Mouse (Mus musculus) cortical plate, adult 2 months (tissue): ENCODE data around the gene Snx18. TPM values are rescaled to one million over a fixed set of nuclear protein-coding genes. Genes with fewer than 3 reads are reported as not detected.

Experiments
- H3K27ac ChIP-seq: fragments of 200-500 bp; 2 replicates; pipeline ENCODE4 v1.5.1; 2012; ENCODE audit warnings: low read length, control low read depth, inconsistent platforms; ENCODE audit not compliant: insufficient read depth
- H3K4me1 ChIP-seq: fragments of 200-500 bp; 2 replicates; pipeline ENCODE4 v1.6.1; 2011; ENCODE audit warnings: low read length; ENCODE audit not compliant: control insufficient read depth, insufficient read depth
- H3K4me3 ChIP-seq: fragments of 200-500 bp; 2 replicates; pipeline ENCODE4 v1.5.1; 2011; ENCODE audit warnings: mild to moderate bottlenecking, low read length, control low read depth; ENCODE audit not compliant: insufficient read depth
- CTCF ChIP-seq: fragments of 200-500 bp; IDR thresholded peaks from 2 replicates; pipeline ENCODE4 v1.5.1; 2011; ENCODE audit warnings: mild to moderate bottlenecking, control low read depth, low read length; ENCODE audit not compliant: insufficient read depth; ENCODE audit errors: extremely low read depth
- POLR2A ChIP-seq: fragments of 200-500 bp; IDR thresholded peaks from 2 replicates; pipeline ENCODE4 v1.6.1; 2011; ENCODE audit warnings: mild to moderate bottlenecking, low read length, control low read depth; ENCODE audit not compliant: insufficient read depth; ENCODE audit errors: extremely low read depth
- polyA plus RNA-seq: library from polyadenylated mRNA; depleted of rRNA; stranded (reverse); fragments of >200 nt; gene quantifications from 2 replicates; pipeline ENCODE4 v1.2.3, GENCODE M21; 2012

Gene Snx18
- polyA plus RNA-seq, 1 experiment: 13.8 TPM

DNA sequence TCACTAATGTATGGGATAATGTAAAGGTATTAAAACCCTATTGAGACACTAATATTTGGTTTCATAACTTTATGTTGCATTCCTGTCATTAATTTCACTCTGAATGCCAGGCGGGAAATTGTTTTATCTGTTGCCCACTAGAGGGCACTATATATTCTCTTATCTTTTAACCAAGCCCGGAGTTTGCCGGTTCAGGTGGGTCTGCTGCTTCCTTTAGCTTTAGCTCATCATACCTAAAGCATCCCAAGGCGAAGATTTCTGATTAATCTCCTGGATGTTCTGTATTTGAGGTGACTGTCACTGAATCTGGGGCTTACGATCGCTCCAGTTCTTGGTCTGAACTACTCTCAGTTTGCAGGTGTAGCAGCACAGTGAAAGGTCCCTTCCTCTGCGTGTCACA is 20.6 kb upstream of the Snx18 start:
- Histone ChIP-seq H3K4me1 (no peaks in the 10 kb centered on the region), H3K27ac (no peak overlapping the region), H3K4me3 (no peak overlapping the region)
- peak; percentile 37; the same call in 1 of the 2 replicates for TF ChIP-seq CTCF
- no peak for TF ChIP-seq POLR2A

DNA sequence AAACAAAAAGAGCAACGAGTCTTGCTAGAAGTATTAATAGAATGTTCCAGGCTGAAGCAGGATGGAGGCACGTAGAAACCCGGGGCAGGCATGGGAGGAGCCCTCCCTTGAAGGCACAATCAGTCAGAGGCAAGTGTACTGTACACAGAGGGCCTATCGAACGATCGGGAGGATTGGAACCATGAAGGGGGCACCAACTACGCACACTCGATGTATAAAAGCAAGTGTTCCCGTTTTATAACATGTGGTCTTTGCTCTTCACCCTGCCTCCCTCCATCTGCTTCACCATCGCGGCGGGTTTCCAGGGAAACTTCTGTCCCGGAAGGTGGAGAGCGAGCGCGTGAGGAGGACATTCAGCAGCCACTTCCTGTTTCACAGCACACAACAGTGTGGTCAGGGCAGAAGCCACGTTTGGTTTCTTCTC is 17.4 kb upstream of the Snx18 start:
- H3K4me3 ChIP-seq: no peak overlapping the region
- no peaks in the 10 kb centered on the region for H3K4me1 ChIP-seq
- no peak overlapping the region for H3K27ac ChIP-seq
- no peak for TF ChIP-seq CTCF
- no peak for TF ChIP-seq POLR2A

DNA sequence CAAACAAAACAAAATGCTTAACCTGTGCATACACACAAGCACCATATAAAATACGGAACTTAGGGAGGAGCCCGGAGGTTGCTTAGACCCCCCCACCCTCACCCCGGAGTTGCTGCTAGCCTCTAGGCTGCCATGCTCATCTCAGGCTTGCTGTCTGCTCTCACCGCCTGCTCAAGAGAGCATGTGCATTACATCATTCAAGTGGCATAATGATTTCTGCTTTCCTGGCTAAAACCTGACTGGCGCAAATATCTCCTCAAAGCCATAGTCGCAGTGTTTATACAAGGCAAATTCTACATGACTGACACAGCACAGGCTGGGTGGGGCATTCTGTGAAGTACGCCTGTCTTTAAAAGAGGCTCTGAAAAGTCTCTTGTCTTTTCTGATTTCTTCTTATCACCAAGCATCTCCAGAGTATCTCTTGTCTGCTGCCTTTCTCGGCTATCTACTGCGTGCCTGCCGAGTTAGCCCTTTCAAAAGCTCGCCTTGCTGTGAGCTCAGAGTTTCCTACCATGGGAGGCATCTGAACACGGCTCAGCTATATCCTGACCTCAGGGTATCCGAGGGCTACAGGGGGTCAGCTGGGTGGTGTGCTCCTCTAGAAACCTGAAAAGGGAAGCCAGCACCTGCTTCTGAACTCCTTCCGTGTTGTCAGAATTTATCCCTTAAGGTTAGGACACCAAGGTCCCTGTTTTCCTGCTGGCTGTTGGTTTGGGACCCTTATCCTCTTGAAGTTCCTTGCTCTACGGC is 16.5 kb upstream of the Snx18 start:
- Histone ChIP-seq H3K4me1 (no peaks in the 10 kb centered on the region), H3K27ac (no peak overlapping the region), H3K4me3 (no peak overlapping the region)
- TF ChIP-seq POLR2A (0 out of 2 replicates have a peak, but pooled peaks have one; percentile 31), CTCF (no peak)

DNA sequence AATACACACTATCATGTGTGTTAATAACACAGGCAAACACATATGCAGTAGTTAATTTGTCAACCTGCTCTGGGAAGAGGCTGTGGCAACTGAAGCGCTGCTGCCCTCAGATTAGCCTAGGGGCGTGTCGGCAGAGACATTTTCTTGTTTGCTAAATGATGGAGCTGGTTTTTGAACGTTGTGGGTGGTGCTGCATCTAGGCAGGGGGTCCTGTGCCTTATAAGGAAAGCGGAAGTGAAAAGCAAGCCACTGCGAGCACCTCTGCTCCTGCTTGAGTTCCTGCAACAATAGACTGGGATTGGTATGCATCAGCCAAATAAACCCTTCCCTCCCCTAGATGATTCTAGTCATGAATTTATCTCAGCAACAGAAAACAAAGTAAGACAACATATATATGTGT is 14.1 kb upstream of the Snx18 start:
- H3K27ac ChIP-seq: no peak overlapping the region
- no peak overlapping the region for H3K4me3 ChIP-seq
- no peaks in the 10 kb centered on the region for H3K4me1 ChIP-seq
- TF ChIP-seq CTCF (no peak), POLR2A (no peak)

DNA sequence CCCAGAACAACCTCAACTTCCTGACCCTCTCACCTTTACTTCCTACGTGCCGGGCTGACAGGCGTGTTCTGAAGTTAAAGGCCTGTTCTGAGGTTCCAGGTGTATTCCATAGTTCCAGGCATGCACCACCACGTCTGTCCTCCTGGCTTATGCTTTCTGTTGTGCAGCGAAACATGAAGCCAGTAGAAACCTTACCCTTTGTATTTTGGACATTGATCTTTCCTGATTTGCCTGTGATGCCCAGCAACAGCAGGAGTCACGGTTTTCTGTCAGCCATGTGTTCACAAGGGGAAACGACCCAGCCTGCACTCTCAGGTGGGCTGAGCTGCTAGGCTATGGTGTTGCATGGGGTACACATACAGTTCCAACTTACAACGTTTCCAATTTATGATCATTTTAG is 9.2 kb upstream of the Snx18 start:
- Histone ChIP-seq H3K4me1 (no peaks in the 10 kb centered on the region), H3K27ac (no peak overlapping the region), H3K4me3 (no peak overlapping the region)
- no peak for TF ChIP-seq CTCF
- TF ChIP-seq POLR2A: no peak

DNA sequence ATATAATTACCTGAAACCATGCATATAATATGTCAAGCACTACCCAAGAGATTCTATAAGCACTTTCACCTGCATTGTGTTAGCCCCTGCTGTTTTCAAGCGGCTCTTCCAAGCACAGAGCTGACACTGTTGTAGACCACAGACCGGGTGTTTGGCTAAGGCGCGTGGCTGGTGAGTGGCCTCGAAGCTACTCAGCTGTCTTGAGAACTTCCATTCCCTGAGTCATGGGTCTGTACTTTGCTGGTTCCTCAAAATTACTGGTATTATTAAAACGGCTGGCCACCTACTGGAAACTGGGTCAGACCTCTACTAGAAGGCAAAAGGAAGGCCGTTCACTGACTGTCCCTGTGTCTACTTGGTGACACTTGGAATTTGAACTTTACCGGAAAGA is 4.5 kb upstream of the Snx18 start:
- Histone ChIP-seq H3K27ac (no peak overlapping the region), H3K4me3 (no peak overlapping the region), H3K4me1 (no peaks in the 10 kb centered on the region)
- TF ChIP-seq POLR2A (no peak), CTCF (no peak)

DNA sequence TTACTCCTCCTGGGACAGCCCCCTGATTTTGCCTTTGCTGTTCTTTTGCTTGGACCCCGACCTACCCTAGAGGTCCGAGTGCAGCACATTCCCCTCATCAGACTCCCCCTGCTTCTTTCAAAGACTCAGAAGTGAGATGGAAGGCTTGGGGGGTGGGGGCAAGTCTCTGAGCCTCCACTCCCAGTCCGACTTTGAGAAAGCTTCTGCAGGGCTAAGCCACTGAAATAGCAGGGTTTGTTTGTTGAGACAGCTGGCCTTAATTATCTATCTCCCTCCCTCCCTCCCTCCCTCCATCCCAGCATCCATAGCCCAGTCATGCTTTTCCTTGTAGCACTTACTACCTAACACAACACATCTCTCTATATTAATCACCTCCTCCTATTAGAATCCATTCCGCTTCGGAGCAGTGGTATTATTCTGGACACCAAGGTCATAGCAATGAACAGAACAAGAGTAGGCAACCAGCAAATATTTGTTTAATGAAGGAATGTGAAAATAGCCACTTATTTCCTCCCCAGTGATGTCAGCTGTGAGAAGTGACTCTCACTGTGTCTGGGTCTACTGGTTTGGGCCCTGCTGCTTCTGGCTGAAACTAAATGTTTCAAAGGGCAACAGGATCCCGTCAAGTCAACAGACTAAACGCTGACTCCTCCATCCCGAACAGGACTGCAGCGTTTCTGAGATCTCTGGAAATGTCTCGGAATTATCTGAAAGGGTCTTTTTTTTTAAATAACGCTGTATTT is 3.9 kb upstream of the Snx18 start:
- TF ChIP-seq CTCF: no peak
- no peak for TF ChIP-seq POLR2A
- H3K27ac ChIP-seq: no peak overlapping the region; the same call in 1 of the 2 replicates
- no peaks in the 10 kb centered on the region for H3K4me1 ChIP-seq
- no peak overlapping the region for H3K4me3 ChIP-seq

DNA sequence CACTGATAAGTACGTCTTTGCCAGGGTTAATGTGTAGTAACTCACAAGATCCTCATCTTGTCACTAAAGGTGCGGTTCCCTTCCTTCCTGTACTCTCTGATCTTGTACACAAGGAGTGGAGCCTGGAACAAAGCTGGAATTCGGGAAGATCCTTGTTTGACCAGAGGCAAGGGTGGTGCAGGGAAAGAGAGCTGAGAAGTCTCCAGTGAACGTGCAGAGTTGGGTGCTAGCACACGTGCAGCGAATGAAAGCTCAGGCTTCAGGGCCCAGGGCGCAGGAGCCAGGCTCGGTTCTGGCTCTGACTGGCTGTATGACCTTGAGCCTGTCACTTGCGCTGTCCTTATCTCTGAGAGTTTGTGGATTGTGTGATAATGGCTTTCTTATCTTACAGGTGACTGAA is 639 bp upstream of the Snx18 start:
- no peak overlapping the region for H3K27ac ChIP-seq
- TF ChIP-seq POLR2A (no peak), CTCF (no peak)
- no peak overlapping the region for H3K4me3 ChIP-seq
- H3K4me1 ChIP-seq: no peaks in the 10 kb centered on the region; the same call in 1 of the 2 replicates

DNA sequence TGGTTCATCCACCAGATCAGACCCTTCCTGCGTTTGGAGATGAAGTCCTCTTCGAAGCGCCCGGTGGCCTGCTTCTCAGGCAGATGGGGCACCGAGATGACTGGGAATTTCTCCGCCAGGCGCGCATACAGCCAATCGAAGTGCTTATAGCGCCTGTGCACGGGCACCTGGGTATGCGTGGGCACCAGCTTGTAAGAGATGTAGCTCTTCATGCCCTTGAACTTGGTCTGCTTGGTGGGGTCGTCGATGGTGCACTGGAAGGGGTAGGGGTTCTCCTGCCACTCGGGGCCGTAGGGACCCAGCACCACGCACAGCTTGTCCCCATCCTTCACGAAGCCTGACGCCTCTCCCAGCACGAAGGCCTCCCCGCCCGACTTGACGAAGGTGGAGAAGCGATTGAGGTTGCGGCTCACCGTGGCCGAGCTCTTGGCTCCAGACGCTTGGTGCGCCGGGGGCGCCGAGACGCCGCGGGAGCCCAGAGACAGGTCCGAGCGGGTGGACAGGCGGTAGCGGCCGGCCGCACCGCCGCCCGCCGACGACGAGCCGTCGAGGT is 950 bp downstream of the Snx18 start:
- Histone ChIP-seq H3K4me1 (peaks cover 1% of the 10 kb centered on the region; the same call in 1 of the 2 replicates), H3K4me3 (peak overlapping the region; percentile 59), H3K27ac (peak overlapping the region; percentile 95)
- TF ChIP-seq CTCF: no peak
- no peak for TF ChIP-seq POLR2A

DNA sequence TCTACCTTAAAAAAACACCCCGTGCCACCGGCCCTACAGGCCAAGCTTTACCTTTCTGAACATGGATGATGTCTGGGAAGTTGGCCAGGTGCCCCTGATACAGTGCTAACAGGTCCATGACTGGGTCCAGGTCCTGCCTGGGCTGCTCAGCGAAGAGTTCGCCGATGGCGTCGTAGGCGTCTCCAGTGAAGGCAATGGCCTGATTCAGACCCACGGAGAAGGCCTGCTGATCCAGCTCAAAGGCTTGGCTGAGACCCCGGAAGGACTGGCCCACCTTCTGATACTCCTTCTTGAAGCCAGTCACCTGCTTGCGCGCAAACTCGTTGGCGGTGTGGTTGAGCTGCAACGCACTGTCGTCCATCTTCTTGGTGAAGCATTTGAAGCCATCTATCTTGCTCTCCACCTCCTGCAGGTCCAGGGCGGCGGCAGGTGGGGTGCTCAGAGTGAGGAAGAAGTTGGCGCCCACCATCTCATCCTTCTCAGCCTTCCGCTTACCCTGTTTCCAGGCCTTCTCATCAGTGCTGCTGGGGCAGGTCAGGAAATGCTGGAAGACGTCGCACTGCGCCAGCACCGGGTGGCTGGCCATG is 1.5 kb downstream of the Snx18 start:
- peaks cover 1% of the 10 kb centered on the region; the same call in 1 of the 2 replicates for H3K4me1 ChIP-seq
- H3K27ac ChIP-seq: peak overlapping the region; percentile 95; the same call in 1 of the 2 replicates
- peak overlapping the region; percentile 59 for H3K4me3 ChIP-seq
- TF ChIP-seq POLR2A: no peak
